Mouse (Mus musculus): ENCODE results near the gene Foxc1.

The Foxc1 gene

DNA sequence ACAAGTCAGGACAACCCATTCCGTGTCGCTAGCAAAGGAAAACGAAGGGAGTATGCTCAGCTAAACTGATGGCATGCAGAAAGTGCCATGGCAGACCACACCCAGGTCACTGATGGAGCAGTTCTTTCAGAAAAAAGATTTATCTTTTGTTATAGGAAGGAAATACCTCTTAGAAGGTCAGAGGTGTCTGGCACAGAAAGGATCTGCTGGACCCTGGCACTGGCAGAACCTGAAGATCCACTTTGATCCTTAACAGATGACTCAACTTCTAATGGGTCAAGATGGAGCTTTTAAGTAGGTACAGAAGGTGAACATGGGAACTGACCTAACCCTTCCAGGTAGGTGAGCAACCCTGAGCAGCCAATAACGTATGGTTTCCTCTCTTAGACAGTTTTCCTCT, 29.4 kb downstream of the Foxc1 start:
- no peak for DNase-seq (ENCODE audit: low spot score in 2 of 2)

DNA sequence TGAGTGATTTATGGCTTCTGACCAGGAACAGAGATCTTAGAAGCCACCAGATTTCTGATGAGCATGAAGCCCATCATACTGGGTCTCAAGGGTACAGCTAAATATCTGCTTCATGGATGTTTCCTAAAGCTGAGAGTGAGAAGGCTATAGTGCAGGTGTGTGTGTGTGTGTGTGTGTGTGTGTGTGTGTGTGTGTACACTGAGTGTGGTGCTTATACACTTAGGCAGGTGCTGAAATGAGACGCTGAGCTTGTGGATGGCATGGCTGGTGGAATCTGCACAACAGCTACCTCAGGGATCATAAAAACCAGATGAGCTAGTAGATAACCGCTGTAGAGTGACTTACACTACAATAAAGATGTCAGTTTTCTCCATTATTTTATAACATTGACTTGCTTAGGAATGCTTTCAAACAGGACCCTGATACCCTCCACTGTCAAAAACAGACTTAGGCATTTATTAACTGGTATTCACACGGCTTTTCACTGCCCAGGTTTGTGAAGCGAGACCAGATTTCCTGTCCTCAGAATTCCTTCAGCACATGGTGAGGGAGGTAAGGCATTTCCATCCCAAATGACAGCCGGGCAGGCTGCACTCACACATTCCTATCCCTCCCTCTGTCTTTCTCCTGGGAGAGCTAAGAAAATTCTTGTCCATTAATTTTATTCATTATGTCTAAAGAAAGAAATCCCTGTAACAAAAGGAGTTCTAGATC, 43.0 kb downstream of the Foxc1 start:
- DNase-seq (ENCODE audit: low spot score in 2 of 2) = no peak

DNA sequence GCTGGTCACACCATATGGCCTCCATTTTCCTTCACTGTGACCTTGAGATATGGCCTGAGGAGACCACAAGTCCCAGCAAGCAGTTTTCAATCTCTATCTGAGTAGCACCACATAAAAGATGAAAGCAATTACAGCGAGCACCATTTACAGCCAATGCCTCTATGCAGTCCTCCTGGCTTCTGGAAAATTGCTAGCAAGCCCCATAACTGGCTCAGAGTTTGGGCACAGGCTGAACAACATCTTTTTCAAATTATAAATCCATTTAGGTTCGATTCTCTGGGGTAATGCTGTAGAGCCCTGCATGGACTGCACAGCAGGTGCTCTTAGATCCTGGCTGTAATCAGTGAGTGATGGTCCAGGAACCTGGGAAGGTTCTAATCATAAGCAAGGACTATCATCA, 47.1 kb downstream of the Foxc1 start:
- no peak for DNase-seq (ENCODE audit: low spot score in 2 of 2)

DNA sequence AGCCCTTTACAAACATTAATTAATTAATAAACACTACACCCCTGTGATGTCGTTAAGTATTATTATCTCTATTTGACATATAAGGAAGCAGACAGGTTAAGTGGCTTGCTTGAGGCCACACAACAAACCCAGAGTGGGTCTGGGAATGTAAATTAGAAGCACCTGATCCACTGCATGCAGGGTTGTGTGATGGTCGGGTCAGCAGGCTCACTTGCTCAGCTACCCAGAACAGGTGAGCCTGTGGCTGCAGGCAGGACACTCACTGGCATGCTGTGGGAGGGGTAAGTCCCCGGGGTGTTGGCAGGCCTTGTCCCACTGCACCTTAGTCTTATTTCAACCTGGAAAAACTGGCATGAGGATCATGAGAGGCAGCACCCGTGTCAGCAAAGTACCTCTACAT, 47.6 kb downstream of the Foxc1 start:
- DNase-seq (ENCODE audit: low spot score in 2 of 2) = no peak

DNA sequence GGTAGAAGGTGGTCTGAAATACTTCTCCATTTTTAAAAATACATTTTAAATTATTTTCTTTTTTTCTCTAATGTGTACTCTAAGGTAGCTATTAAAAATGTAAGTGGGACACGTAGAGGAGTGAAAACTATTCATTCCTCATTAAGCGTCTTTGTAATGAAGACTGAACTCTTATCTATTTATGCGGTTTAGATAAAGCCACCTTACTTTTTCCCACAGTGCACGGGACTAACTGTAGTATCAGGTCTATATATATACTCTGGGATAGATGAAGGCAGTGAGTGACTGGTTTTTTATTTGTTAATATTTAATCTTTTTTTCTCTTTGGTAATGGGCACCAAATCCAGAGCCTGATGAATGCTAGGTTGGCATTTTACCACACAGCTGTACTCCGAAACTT, 53.8 kb downstream of the Foxc1 start:
- no peak for DNase-seq (ENCODE audit: low spot score in 2 of 2)
